Mouse (Mus musculus): ENCODE measurements around the gene Tm4sf5.
A peak's percentile ranks its signal among the peaks of the same experiment; 100 is the strongest.

DNA sequence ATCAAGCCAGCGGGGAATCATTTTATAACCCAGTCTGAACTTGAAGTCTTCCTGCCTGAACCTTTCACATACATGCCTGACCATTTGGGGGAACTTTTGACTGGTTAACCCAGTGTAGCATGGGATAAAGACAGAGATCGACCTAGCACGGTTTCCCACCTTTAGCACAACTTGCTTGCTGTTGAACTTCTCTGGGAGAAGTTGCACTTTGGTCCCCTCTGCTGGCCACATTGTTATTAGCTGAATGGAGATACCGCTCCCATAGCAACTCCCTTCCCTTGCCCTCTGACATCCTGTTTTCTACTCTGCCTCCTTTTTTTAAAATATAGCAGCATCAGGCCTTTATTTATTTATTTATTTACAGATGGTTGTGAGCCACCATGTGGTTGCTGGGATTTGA, 1.3 kb downstream of the Tm4sf5 start:
- TF ChIP-seq CTCF (IDR thresholded peaks at IDR 0.05; ENCODE audit: control insufficient read depth, insufficient read depth, insufficient replicate concordance, low read depth, low read length) = peak; percentile 21; the same call in 1 of the 2 replicates
- no peak for TF ChIP-seq POLR2A (IDR thresholded peaks at IDR 0.05; ENCODE audit: control insufficient read depth, low read depth, low read length)
